Mouse (Mus musculus) left cerebral cortex, postnatal 10 days (tissue): ENCODE results near the gene Eif3c. TPM values are rescaled to one million over a fixed set of nuclear protein-coding genes. Genes with fewer than 3 reads are reported as not detected.

Source experiments
- DNase-seq, 2 experiments: peaks; one replicate each; pipeline ENCODE4 v3.0.0; 2021 to 2022; ENCODE audit warnings: low spot score in 2 of 2, mixed read lengths in 1 of 2; ENCODE audit errors: extremely low spot score in 1 of 2
- intact Hi-C: fragments of 180-260 bp; cut with DNase I; formaldehyde crosslinking; loops from one replicate; pipeline ENCODE4 v1.15.1; 2025
- microRNA-seq: library from miRNA; unstranded; fragments of <30 nt; microRNA quantifications from one replicate; pipeline ENCODE4 v1.2.0, GENCODE M21; 2022
- total RNA-seq, 2 experiments: library from RNA; stranded (reverse); gene quantifications; 2 replicates each; pipeline ENCODE4 v1.2.3; 2021

The Eif3c gene
- total RNA-seq, 2 experiments from 2014 or later, result 194 to 195 TPM

GRCm38 (mm10) chr7:126502751-126503150 is 63.5 kb downstream of the Eif3c start:
- intact Hi-C loops, result no loop called here
- DNase-seq, result no peak

DNA sequence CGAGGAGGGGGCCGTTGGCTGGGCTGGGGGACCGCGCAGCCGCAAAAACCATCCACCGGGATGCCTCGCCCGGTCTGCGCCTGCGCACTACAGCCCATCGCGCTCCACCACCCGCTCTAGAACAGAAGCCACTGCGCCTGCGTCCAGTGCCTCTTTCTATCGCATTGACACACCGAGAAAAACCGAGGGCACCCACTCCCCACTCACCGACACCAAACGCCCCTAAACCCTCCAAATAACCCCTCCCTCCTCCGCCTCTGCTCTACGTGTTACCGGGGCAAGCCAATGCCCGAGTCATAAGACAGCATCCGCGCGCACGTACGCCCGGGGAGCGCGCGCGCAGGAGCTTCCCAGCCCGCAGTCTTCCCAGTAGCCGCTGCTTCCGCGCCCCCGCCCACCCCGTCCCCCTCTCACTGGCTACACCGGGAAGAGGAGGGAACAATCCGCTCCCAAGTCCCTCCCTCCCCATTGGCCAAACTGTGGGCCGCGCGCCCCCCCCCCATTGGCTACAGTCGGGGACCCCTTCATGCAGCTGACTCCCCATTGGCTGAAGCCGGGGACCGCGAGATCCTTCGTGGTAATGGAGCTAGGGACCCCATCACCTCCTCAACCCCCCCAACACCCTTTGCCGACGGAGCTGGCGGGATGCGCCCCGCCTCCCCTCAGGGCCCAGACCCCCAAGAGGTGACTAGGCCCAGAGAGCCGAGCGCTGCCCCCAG is 64.0 kb downstream of the Eif3c start:
- intact Hi-C loops, result no loop called here
- DNase-seq, result peak; percentile 94 to 97

GRCm38 (mm10) chr7:126501684-126502022 is 64.6 kb downstream of the Eif3c start:
- intact Hi-C loops, result no loop called here
- no peak for DNase-seq

DNA sequence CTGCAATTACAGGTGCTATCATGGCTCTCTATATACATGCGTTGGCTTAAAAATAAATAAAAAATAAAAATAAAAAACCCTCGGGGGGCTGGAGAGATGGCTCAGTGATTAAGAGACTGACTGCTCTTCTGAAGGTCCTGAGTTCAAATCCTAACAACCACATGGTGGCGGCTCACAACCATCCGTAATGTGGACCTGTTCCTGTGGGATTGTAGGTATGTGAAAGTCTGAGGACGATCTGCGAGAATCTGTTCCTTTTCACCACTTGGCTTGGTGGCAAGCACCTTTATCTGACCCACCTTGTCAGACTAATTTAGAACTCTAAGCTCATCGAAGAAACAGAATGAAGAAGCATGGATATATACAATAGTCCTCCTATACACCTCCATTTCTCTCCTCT is 66.8 kb downstream of the Eif3c start:
- intact Hi-C loops, result loop anchor here (5.0 kb wide), 1 partner anchor 53 kb away; no protein-coding TSS in a partner anchor
- no peak for DNase-seq

DNA sequence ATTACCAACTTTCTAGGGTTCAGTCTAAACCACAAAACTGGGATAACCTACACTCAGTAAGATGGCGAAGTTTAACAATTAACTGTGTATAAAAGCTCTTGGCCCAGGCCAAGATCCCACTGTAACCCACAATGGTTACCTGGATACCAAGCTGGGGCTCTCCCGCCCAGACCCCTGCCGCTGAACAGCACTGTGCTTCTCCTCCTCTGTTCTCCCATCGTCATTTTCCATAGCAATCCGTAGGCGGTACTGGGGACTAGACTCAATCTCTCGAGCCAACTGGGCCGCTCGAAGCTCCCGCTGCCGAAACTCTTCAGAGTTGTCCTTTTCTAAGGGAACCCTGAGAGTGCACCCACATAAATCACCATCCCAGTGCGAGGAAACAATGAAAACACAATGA is 68.2 kb downstream of the Eif3c start:
- intact Hi-C loops, result loop anchor here (5.0 kb wide), 1 partner anchor 54 kb away; no protein-coding TSS in a partner anchor

GRCm38 (mm10) chr7:126496475-126496874 is 69.7 kb downstream of the Eif3c start:
- no peak for DNase-seq
- intact Hi-C loops, result loop anchor here (5.0 kb wide), 1 partner anchor 56 kb away; no protein-coding TSS in a partner anchor

More for the DNA sequence above, 68.2 kb downstream of the Eif3c start:
- no peak for DNase-seq

Small RNA genes lying within 50 kb of the gene (microRNA-seq; reads per million reads assigned to microRNA genes)
- gene Mir7059, result 23.6 reads per million, percentile 42 among the genes with 10 or more reads in this experiment

Other genes starting within 250 kb of the Eif3c start
- 1 to 10 TPM in 1 of 2 experiments, under 1 TPM in 1; 0.64 to 1.6 TPM for gene Lat, start 196.8 kb downstream of the Eif3c start, total RNA-seq
- 10 to 100 TPM; 85.2 to 89.0 TPM for gene Spns1, start 189.0 kb downstream of the Eif3c start, total RNA-seq
- 1 to 10 TPM; 8.0 to 8.2 TPM for gene Nfatc2ip, start 169.7 kb downstream of the Eif3c start, total RNA-seq
- not detected for gene Cd19, start 151.5 kb downstream of the Eif3c start, total RNA-seq
- gene Rabep2, start 137.7 kb downstream of the Eif3c start, total RNA-seq, result 1 to 10 TPM; 8.7 to 8.8 TPM
- gene Atp2a1, start 103.3 kb downstream of the Eif3c start, total RNA-seq, result under 1 TPM in 1 of 2 experiments, not detected in 1; 0.20 TPM
- gene Sh2b1, start 91.0 kb downstream of the Eif3c start, total RNA-seq, result 10 to 100 TPM; 68.3 to 68.6 TPM
- gene Tufm, start 79.0 kb downstream of the Eif3c start, total RNA-seq, result 100 to 1,000 TPM in 1 of 2 experiments, 10 to 100 TPM in 1; 81.6 to 103 TPM
- 100 to 1,000 TPM; 123 to 125 TPM for gene Atxn2l, start 63.0 kb downstream of the Eif3c start, total RNA-seq
- 1 to 10 TPM in 1 of 2 experiments, under 1 TPM in 1; 0.97 to 1.1 TPM for gene Apobr, start 18.5 kb upstream of the Eif3c start, total RNA-seq
- 10 to 100 TPM; 21.2 to 22.1 TPM for gene Cln3, start 19.4 kb upstream of the Eif3c start, total RNA-seq
- gene Il27, start 28.5 kb upstream of the Eif3c start, total RNA-seq, result not detected
- gene Nupr1, start 64.5 kb upstream of the Eif3c start, total RNA-seq, result 1 to 10 TPM; 8.7 to 8.9 TPM
- gene Sgf29, start 82.9 kb upstream of the Eif3c start, total RNA-seq, result 10 to 100 TPM; 32.8 to 42.3 TPM
- gene Sult1a1, start 110.0 kb upstream of the Eif3c start, total RNA-seq, result 1 to 10 TPM; 2.7 to 8.2 TPM
- 100 to 1,000 TPM; 118 to 124 TPM for gene Bola2, start 129.0 kb upstream of the Eif3c start, total RNA-seq
- gene Slx1b, start 129.4 kb upstream of the Eif3c start, total RNA-seq, result 10 to 100 TPM; 21.6 to 22.5 TPM
- 100 to 1,000 TPM; 178 to 199 TPM for gene Coro1a, start 141.4 kb upstream of the Eif3c start, total RNA-seq
- 100 to 1,000 TPM; 260 to 263 TPM for gene Mapk3, start 193.2 kb upstream of the Eif3c start, total RNA-seq
- 1 to 10 TPM; 2.6 to 3.5 TPM for gene Gdpd3, start 199.9 kb upstream of the Eif3c start, total RNA-seq
- gene Ypel3, start 210.5 kb upstream of the Eif3c start, total RNA-seq, result 100 to 1,000 TPM; 167 to 169 TPM
- under 1 TPM; 0.21 to 0.41 TPM for gene Tbx6, start 215.1 kb upstream of the Eif3c start, total RNA-seq
- 10 to 100 TPM; 54.4 to 56.2 TPM for gene Ppp4c, start 226.1 kb upstream of the Eif3c start, total RNA-seq
- gene Fam57b, start 231.3 kb upstream of the Eif3c start, total RNA-seq, result 100 to 1,000 TPM; 135 to 141 TPM